Mouse (Mus musculus) kidney, adult 8-10 months (tissue): ENCODE measurements around the gene Stk4.

Experiments
- DNase-seq, 2 experiments: peaks; one replicate each; pipeline ENCODE4 v3.0.0; 2022

The Stk4 gene

GRCm38 (mm10) chr2:164131586-164131985 is 61.5 kb downstream of the Stk4 start:
- DNase-seq: no peak

DNA sequence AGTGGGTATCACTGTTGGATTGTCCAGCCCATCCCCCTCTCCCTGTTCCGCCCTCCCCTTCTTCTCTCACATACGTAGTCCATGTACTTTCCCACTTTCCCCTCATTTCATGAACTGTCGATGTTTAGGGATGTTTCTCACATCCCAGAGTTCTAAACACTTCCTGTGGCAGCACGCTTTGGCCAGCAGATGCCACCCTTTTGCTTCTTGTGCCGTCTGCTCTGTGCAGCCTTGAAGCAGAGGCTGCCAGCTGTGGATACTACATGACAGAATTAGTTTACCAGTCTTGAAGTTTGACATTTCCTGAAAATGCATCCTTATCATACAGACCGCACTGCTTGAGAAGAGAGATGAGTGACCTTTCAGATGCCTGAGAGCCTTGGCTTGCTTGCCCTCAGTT is 64.4 kb downstream of the Stk4 start:
- peak; percentile 21 to 30 for DNase-seq

- DNase-seq: no peak
Observed at GRCm38 (mm10) chr2:164135367-164135766, 65.2 kb downstream of the Stk4 start.

- no peak for DNase-seq
Observed at GRCm38 (mm10) chr2:164136393-164136792, 66.3 kb downstream of the Stk4 start.

DNA sequence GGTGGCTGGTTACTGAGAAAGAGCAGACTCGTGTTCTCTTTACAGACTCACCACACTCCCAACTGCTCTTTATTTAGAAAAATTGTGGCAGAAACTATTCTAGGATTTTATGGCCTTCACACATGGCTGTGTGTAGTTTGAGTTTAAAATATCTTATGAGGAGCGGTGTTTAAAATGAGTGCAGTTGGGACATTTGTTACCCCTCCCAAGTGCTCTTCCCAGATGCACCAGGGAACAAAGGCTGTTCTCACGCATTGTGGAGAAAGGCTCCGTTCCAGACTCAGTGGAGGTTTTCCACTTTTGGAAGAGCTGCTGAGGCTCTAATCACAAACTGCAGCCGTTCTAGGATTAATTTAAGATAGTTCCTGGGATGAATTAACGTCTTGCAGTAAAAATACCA is 67.6 kb downstream of the Stk4 start:
- DNase-seq: no peak

DNA sequence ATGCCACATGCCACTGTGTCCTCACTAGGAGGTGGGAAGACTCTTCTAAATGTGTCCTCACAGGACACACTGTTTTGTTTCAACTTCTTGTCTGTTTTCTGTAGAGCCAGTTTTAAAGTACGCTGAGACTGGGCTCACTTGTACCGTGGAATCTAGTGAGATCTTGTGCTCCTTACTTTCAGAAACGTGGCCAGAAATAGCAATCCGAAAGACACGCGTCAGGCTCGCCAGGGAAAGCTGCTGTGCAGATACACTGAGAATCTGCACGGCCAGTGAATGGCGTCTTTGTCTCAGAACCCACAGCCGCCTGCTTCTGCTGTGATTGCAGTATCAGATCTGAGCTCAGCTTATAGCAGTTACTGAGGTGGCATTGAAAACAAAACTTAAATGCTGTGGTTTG is 71.9 kb downstream of the Stk4 start:
- DNase-seq: no peak

DNA sequence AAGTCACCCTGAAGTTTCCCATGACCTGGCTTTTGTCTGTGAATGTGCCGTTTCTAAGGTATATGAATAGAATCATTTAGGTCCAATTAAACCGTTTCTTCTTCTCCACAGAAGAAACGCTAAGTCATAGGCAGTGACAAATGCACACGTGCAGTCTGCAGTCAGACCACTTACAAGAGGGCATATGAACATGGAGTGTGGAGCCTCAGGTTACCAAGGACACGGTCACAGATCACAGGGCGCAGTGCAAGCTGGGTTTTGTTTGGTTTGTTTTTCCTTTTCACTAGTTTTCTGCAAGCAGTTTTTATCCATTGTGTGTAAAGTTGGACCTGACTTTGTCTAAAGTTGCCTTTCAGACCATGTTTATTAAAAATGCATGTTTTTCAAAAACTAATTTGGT is 73.9 kb downstream of the Stk4 start:
- peak in 1 of 2 experiments; percentile 38 for DNase-seq

- peak; percentile 14 to 26 for DNase-seq
Observed at GRCm38 (mm10) chr2:164144541-164144940, 74.4 kb downstream of the Stk4 start.

DNA sequence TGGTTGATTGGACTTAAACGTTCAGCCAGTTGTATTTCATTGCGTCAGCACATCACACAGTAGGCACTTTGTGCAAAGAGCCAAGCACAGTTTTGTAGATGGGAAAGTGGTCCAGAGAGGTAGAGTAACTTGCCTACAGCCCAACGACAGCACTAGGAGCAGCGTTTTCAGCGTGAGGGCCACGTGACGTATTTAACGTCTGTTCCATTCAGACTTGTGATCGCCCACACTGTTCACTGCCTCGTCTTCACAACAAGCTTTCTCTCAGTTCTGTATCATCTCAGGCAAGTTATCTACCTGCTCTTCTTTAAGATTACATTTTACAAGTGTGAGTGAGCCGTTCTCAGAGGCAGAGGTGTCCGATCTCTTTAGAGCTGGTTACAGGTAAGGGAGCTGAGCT is 76.4 kb downstream of the Stk4 start:
- no peak for DNase-seq

DNA sequence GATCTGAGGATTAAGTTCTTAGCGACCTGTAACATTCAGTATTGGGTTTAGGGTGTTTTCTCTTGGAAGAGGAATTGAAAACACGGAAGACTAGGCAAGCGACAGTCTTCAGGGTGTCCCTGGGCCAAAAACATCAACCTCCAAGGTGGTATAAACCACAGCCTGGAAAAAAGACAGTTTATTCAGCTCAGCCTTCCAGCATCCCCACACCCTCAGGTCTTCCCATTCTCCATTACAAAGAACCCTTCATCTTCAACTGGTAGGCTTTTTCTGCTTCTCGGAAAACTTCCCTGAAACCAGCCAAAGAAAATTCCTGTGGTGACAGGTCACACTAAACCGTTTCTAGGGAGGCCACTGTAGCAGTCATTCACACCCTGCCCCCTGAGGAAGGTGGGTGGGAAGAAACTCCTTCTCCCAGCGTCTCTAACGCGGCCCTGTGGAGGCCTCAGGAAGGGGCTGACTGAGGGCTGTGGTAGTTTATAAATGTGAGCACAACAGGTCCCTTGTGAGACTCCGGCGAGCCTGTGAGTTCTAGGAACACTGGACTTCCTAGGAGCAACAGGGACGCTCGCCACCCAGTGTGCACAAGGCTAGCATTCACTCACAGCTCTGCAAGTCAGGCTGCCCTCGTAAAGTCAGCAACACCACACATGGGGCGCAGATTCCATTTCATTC is 80.1 kb downstream of the Stk4 start:
- no peak for DNase-seq

DNA sequence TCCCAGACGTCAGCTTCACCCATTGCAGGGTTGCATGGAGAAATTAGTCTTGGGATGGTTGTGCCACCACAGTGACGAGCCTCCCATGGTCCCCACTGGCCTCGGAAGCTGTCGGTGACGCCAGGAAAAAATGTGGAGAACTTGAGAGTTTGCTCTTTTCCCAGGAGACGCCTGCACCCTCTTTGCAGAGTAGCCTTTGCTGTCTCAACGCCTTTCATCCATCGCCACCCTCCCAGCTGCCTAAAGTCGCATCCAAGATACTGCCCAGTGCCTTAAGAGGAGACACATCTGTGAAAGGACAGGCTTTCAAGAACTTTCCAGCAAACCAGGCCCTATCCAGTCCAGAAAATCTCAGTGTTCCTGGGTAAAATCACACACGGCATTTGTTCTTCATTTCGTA is 82.2 kb downstream of the Stk4 start:
- no peak for DNase-seq

GRCm38 (mm10) chr2:164154007-164154406 is 83.9 kb downstream of the Stk4 start:
- DNase-seq: no peak

- DNase-seq: no peak
Observed at GRCm38 (mm10) chr2:164156158-164156557, 86.0 kb downstream of the Stk4 start.

DNA sequence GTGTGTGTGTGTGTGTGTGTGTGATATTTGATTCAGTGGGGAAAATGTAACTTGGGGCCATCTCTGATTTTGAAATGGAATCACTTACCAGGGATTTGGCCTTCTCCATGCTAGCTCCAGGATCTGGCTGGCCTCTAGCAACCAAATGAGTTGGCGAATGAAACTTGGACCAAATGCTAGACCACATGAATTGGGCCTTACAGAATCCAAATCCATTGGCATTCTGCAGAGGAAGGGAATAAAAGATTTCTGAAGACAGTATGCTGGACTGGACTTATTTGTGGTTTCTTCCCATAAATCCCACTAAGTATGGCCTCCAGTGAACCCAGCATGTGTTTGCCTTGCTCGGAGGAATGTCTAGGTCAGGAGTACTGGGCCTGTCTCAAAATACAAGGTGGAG is 88.7 kb downstream of the Stk4 start:
- DNase-seq: no peak

DNA sequence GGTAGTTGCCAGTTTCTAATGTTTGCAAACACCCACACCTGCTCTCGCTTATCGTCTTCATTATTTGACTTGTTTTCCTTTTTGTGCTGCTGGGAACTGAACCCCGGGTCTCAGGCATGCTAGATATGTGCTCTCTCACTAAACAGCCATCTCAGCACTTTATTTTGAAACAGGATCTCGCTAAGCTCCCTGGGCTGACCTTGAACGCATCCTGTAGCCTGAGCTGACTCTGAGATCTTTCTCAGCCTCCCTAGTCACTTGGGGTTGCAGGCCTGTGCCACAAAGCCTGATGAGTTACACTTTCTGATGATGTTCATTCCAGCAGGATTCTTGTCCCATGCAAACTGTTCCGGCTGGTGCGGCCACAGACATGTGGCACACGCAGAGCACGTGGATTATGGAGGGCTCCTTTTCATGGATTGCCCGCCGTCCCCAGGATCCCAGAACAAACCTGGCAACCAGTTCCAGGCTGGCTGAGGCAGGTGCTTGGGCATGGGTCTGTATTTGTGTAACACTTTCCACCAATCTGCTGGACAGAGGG is 91.5 kb downstream of the Stk4 start:
- DNase-seq: no peak

- no peak for DNase-seq
Observed at GRCm38 (mm10) chr2:164164941-164165340, 94.8 kb downstream of the Stk4 start.

- no peak for DNase-seq
Observed at GRCm38 (mm10) chr2:164167752-164168570, 97.8 kb downstream of the Stk4 start.

DNA sequence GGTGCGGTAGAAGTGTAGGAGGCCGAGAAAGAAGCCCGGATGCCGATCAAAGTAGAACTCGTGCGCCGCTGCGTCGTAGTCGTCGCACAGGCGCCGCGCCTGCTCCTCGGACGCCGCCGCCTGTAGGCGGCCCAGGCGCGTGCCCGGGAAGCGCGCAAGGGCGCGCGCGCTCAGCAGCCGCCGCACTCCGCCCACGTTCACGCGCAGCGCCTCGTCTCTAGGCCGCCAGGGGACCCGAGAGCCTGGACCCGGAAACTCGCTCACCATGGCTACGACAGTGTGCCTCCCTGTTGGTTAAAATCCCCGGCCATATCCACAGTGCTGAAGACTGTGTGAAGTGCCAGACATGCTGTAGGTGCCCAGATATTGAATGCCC is 98.4 kb downstream of the Stk4 start:
- DNase-seq: no peak

DNA sequence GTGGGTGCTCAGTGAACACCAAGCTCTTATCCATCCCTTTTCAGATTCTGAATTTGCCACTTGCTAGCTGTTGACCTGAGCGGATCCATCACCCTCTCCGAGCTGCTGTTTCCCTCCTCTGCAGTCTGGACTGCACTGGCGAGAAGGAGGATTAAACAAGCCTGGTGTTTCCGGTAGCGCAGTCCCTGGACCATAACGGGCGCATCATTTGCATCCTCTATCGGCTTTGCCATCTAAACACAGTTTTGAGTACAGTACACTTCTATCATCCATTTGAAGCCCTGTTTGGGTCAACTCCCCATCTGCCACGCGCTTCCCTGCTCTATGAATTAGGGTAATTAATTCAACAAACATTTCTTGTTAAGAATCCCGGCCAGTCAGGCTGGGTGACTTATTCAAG is 100.2 kb downstream of the Stk4 start:
- DNase-seq: no peak

DNA sequence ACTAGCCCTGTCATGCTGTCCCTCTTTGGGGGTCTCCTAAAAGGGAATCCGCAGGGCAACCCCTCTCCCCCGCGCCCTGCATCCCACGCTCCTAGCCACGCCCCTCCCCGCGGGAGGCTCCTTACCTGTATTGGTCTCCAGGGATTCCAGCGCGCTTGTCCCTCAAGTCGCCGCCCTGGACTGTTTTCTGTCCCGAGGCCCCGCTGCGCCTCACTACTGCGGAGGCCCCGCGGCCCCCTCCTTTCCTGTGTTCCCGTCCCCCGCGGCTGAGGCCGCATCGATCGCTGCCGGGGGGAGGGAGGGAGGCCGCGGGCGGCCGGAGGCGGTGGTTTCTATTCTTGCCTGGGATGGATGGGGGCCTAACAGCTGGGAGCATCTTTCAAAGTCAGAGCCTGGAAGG is 100.8 kb downstream of the Stk4 start, which contains the start of gene Kcns1:
Gene Kcns1, minus strand, starts transcription at position 212 of the 400 bp plus-strand sequence.
- no peak for DNase-seq

- no peak for DNase-seq
Observed at GRCm38 (mm10) chr2:164173394-164173793, 103.3 kb downstream of the Stk4 start.

DNA sequence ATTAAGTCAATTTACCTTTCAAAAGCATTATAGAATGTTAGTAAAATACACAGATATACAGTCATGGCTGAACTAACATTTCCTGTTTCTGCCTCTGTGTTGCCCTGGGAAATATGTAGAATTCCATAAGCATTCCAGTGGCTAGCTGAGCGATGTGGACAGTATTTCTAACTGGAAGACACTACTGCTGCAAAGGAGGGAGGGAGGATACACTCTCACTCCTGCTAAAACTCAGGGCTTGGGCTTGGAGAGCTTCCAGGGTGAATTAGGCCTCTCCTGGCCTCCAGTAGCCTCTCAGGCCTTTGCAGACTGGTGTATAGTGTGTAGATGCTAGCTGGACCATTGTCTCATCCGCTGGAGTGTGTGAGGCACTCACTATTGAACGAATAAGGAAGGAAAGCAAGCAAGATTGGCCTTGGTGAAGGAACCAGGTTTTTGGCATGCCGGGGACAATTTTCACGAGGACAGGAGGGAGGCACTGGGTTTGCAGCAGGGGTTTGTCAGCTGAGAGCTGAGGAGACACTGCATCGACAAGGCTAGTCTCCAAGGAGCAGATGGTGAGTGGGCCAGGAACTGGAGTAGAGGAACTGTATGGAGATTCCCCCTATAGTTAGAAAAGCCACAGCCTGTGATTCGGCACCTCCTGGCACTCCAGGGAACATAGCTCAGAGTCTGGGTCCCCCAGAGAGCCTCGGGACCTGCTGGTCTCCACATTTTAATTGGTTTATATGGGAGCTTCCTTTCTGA is 104.7 kb downstream of the Stk4 start:
- no peak for DNase-seq

GRCm38 (mm10) chr2:164175850-164176249 is 105.7 kb downstream of the Stk4 start:
- DNase-seq: no peak
